Mouse (Mus musculus) kidney, embryonic 14.5 days (tissue): ENCODE results near the gene Adgre5. TPM values are rescaled to one million over a fixed set of nuclear protein-coding genes. Genes with fewer than 3 reads are reported as not detected.
A peak's percentile ranks its signal among the peaks of the same experiment; 100 is the strongest.

ENCODE experiments used
- ATAC-seq: fragments of 200-750 bp; cut with Nextera tagmentation; 2 replicates; pipeline ENCODE4 v1.8.0; 2017; ENCODE audit warnings: moderate number of reproducible peaks, mild to moderate bottlenecking, moderate TSS enrichment, moderate library complexity; ENCODE audit not compliant: low FRiP score, low TSS enrichment
- H3K27ac ChIP-seq: fragments of 300-500 bp; sonication (generic); 2 replicates; pipeline ENCODE4 v1.5.1; 2014; ENCODE audit warnings: low read depth, mild to moderate bottlenecking, low read length, moderate library complexity, mixed read lengths
- H3K27me3 ChIP-seq: fragments of 300-500 bp; sonication (generic); 2 replicates; pipeline ENCODE4 v1.6.1; 2014; ENCODE audit warnings: mild to moderate bottlenecking, low read length; ENCODE audit not compliant: control insufficient read depth, insufficient read depth
- H3K36me3 ChIP-seq: fragments of 300-500 bp; sonication (generic); 2 replicates; pipeline ENCODE4 v1.6.1; 2014; ENCODE audit warnings: low read length, mixed read lengths; ENCODE audit not compliant: control insufficient read depth, insufficient read depth
- H3K4me1 ChIP-seq: fragments of 300-500 bp; sonication (generic); 2 replicates; pipeline ENCODE4 v1.6.1; 2014; ENCODE audit warnings: low read length, mixed read lengths; ENCODE audit not compliant: control insufficient read depth, insufficient read depth
- H3K4me2 ChIP-seq: fragments of 300-500 bp; sonication (generic); replicated peaks from 2 replicates; pipeline ENCODE4 v1.6.1; 2014; ENCODE audit warnings: low read depth, mild to moderate bottlenecking, low read length
- H3K4me3 ChIP-seq: fragments of 300-500 bp; sonication (generic); 2 replicates; pipeline ENCODE4 v1.5.1; 2014; ENCODE audit warnings: mild to moderate bottlenecking, low read length
- H3K9ac ChIP-seq: fragments of 300-500 bp; sonication (generic); 2 replicates; pipeline ENCODE4 v1.6.1; 2014; ENCODE audit warnings: low read depth, mild to moderate bottlenecking, low read length, moderate library complexity
- H3K9me3 ChIP-seq: fragments of 300-500 bp; sonication (generic); 2 replicates; pipeline ENCODE4 v1.6.1; 2016; ENCODE audit warnings: low read length; ENCODE audit not compliant: control insufficient read depth
- WGBS: fragments of 180-500 bp; shearing (Covaris S2); extraction: QIAGEN DNeasy Blood & Tissue Kit; methylation state at CpG from one replicate; pipeline ENCODE4 v1.1.7; 2014; 5-methylcytosine and 5-hydroxymethylcytosine counted together
- polyA plus RNA-seq: library from polyadenylated mRNA; unstranded; fragments of >200 nt; fragmentation: Nextera tagmentation; extraction: Ambion mirVana; gene quantifications from 2 replicates; pipeline ENCODE4 v1.2.1, GENCODE M21; 2014

The Adgre5 gene
- polyA plus RNA-seq, 1 experiment from 2014 or later, result 30.9 TPM

DNA sequence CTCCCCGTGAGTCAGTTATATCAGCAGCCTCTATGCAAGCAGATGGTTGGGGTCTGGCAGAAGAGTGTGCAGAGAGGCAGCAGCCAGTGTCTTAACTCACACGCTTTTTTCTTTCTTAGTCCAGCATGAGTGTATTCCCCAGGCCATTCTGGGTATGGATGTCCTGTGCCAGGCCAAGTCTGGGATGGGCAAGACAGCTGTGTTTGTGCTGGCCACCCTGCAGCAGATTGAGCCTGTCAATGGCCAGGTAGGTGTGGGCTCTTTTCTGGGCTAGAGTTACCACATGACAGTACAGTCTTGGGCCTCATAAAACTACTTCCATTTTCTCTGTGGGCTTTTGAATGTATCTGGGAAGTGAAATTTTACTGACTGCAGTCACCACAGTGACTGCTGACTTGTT, 21.4 kb downstream of the Adgre5 start:
- no peak for ATAC-seq
- Histone ChIP-seq H3K4me2 (no peak overlapping the region), H3K9me3 (no peaks in the 10 kb centered on the region), H3K4me1 (peaks cover 13% of the 10 kb centered on the region), H3K4me3 (no peak overlapping the region), H3K36me3 (peaks cover 55% of the 10 kb centered on the region), H3K27me3 (no peaks in the 10 kb centered on the region), H3K9ac (no peak overlapping the region), H3K27ac (no peak overlapping the region)
- WGBS, result 92% methylated on average over 2 of the region's 2 CpGs

DNA sequence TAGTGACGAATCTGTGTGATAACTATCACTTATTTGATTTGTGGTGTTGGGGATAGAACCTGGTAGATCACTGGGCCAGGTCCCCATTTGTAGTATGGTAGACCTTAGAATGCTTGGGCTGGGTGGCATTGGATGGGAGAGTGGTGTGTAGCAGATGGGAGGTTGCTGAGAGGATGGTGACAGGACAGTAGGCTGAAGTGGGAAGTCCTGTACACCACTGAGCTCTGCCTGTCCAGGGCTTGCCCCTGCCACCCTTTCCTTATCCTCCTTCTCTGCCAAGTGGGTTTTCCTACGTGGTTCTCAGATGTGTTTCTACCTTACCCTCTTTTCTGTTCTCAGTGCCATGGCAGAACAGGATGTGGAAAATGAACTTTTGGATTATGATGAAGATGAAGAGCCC, 22.1 kb downstream of the Adgre5 start:
- H3K4me1 ChIP-seq, result peaks cover 13% of the 10 kb centered on the region
- H3K27ac ChIP-seq, result no peak overlapping the region
- WGBS, result 88% methylated on average over 2 of the region's 2 CpGs
- peaks cover 49% of the 10 kb centered on the region for H3K36me3 ChIP-seq
- no peak overlapping the region for H3K9ac ChIP-seq
- ATAC-seq, result no peak
- no peaks in the 10 kb centered on the region for H3K9me3 ChIP-seq
- no peak overlapping the region for H3K4me3 ChIP-seq
- no peaks in the 10 kb centered on the region for H3K27me3 ChIP-seq
- H3K4me2 ChIP-seq, result no peak overlapping the region

DNA sequence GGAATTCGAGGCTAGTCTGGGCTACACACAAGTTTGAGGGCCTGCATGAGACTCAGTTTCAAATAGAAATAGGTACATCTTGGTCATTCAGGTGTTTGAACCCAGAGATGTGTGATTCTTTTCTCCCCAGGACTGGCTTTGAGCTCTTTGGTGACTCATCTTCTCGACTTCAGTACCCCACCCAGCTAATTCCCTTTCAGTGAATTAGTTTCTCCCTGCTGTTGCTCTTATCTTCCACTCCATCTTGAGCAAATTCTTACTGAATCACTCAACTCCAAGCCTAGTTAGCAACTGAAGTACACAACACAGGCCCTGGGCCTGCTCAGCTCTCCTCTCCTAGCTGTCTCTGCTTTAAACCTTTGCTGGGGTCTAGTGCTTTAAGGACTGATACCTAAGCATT, 24.6 kb downstream of the Adgre5 start:
- peaks cover 24% of the 10 kb centered on the region for H3K36me3 ChIP-seq
- H3K4me1 ChIP-seq, result peaks cover 13% of the 10 kb centered on the region
- ATAC-seq, result no peak
- H3K9me3 ChIP-seq, result no peaks in the 10 kb centered on the region
- H3K27me3 ChIP-seq, result no peaks in the 10 kb centered on the region
- H3K9ac ChIP-seq, result peak overlapping the region; percentile 86; the same call in 1 of the 2 replicates
- no peak overlapping the region for H3K27ac ChIP-seq
- H3K4me2 ChIP-seq, result peak overlapping the region; percentile 68
- WGBS, result 59% methylated on average over 2 of the region's 2 CpGs
- peak overlapping the region; percentile 82 for H3K4me3 ChIP-seq

DNA sequence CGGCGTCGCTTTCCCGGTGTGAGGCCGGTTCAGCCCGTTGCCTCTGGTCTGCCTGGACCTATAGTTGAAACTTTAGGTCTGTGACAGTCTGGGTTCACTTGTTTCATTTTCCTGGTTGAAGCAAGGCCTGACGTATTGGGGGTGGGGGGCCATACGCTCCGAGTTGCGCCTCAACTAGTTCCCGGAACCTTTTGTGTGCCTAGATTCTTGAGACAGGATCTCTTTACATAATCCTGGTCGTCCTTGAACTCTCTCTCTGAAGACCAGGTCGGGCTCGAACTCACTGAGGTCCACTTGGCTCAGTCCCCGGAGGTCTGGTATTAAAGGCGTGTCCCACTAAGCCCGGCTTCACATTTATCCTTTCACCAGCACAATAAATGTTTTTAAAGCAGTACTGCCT, 25.4 kb downstream of the Adgre5 start:
- Histone ChIP-seq H3K4me3 (peak overlapping the region; percentile 82), H3K27ac (peak overlapping the region; percentile 86; the same call in 1 of the 2 replicates), H3K4me2 (peak overlapping the region; percentile 68), H3K36me3 (peaks cover 16% of the 10 kb centered on the region), H3K9ac (peak overlapping the region; percentile 86), H3K4me1 (peaks cover 13% of the 10 kb centered on the region), H3K27me3 (no peaks in the 10 kb centered on the region), H3K9me3 (no peaks in the 10 kb centered on the region)
- WGBS, result under 1% methylated on average over 17 of the region's 17 CpGs
- ATAC-seq, result no peak

DNA sequence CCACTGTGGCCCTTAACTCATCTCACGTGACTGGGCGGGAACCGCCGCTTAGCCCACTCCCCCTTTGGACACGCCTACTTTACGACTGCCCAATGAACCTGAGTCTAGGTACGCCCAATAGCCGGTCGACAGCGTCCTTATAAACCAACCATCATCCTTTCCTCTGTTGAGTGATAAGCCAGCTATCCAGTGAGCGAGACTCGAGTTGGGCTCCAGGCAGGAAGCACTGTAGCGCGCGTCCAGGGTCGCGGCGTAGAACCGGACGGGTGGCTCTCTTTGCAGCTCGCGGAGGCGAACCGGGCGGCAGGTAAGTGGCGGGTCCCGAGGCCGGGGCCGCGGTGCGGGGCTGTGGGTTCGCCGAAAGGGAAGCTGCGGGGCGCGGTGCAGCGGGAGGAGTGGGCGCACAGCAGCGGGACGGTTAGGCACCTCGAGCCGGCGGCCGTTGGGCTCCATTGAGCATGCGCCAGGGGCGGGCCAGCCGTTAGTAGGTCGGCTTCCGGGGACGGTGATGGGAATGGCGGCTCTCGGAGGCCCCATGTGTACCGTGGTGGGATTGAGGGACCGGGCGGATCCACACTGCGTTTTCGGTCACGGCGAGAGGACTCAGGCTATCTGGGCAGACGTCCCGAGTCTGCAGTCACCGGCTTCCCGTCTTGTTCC, 26.0 kb downstream of the Adgre5 start, which contains the start of gene Ddx39:
TSS of gene Ddx39 (plus strand) at position 147 of the 660 bp plus-strand sequence.
- H3K4me2 ChIP-seq, result peak within 1 kb of the TSS; percentile 68
- peak within 1 kb of the TSS; percentile 86 for H3K9ac ChIP-seq
- H3K4me3 ChIP-seq, result peak within 1 kb of the TSS; percentile 82
- ATAC-seq, result peak; percentile 100
- peak within 1 kb of the TSS; percentile 86 for H3K27ac ChIP-seq
- WGBS, result under 1% methylated on average over 62 of the region's 63 CpGs
- peaks cover 13% of the 10 kb centered on the region for H3K4me1 ChIP-seq
- peaks cover 10% of the 10 kb centered on the region for H3K36me3 ChIP-seq
- H3K27me3 ChIP-seq, result no peaks in the 10 kb centered on the region
- no peaks in the 10 kb centered on the region for H3K9me3 ChIP-seq

DNA sequence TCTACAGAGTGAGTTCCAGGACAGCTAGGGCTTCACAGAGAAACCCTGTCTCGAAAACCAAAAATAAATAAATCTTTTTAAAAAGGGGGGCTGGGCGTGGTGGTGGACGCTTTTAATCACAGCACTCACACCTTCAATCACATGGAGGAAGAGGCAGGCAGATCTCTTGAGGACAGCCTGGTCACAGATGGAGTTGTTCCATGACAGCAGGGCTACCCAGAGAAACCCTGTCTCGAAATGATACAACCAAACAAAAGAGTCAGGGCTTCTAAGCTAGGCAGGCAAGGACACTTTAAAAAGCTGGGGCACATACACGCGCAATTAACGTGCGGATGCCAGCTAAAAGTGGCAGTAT, 26.5 kb downstream of the Adgre5 start:
- 19% methylated on average over 8 of the region's 8 CpGs for WGBS
- H3K27me3 ChIP-seq, result no peaks in the 10 kb centered on the region
- H3K36me3 ChIP-seq, result peaks cover 5% of the 10 kb centered on the region
- no peak overlapping the region; the same call in 1 of the 2 replicates for H3K9ac ChIP-seq
- H3K4me2 ChIP-seq, result peak overlapping the region; percentile 42
- H3K27ac ChIP-seq, result no peak overlapping the region
- peak overlapping the region; percentile 82 for H3K4me3 ChIP-seq
- ATAC-seq, result peak; percentile 21
- no peaks in the 10 kb centered on the region for H3K9me3 ChIP-seq
- peaks cover 13% of the 10 kb centered on the region for H3K4me1 ChIP-seq

DNA sequence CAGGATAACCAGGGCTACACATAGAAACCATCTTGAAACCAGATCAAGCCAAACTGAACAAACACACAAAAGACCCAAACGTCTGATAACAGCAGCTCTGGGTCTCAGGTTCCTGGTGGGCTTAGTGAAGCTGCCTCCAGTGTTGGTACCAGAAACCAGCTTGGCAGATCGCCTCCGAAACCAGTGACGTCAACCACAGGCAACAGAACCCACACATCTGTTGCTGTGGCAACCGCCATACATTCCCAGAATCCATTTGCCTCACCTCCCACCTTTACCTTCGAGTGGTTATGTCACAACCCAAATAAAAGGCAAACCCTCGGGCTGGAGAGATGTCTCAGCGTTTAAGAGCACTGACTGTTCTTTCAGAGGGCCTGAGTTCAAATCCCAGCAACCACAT, 33.6 kb downstream of the Adgre5 start:
- no peak overlapping the region for H3K4me3 ChIP-seq
- 76% methylated on average over 8 of the region's 8 CpGs for WGBS
- ATAC-seq, result no peak

DNA sequence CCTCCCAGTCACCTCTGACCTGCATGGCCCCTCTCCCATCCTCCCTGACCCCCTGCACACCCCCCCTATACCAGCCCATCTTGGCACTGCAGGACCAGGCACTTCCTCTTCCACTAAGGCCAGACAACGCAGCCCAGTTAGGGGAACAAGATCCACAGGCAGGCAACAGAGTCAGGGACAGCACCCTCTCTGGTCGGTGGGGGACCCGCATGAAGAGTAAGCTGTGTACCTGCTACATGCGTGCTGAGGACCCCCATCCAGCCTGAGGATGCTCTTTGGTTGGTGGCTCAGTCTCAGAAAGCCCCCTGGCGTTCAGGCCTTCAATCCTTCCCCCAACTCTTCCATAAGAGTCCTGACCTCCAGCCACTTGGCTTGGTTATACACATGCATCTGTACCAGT, 34.7 kb downstream of the Adgre5 start:
- H3K4me3 ChIP-seq, result no peak overlapping the region
- no peak for ATAC-seq
- no peak overlapping the region for H3K9ac ChIP-seq
- no peak overlapping the region for H3K4me2 ChIP-seq
- H3K36me3 ChIP-seq, result no peaks in the 10 kb centered on the region
- H3K27ac ChIP-seq, result no peak overlapping the region
- H3K27me3 ChIP-seq, result 0 out of 2 replicates have a peak, but pooled peaks cover 3% of the 10 kb centered on the region
- 62% methylated on average over 5 of the region's 5 CpGs for WGBS
- peaks cover 2% of the 10 kb centered on the region; the same call in 1 of the 2 replicates for H3K9me3 ChIP-seq
- no peaks in the 10 kb centered on the region for H3K4me1 ChIP-seq

More for the DNA sequence above, 33.6 kb downstream of the Adgre5 start:
- no peaks in the 10 kb centered on the region for H3K9me3 ChIP-seq
- 0 out of 2 replicates have a peak, but pooled peaks cover 3% of the 10 kb centered on the region for H3K27me3 ChIP-seq
- H3K4me1 ChIP-seq, result no peaks in the 10 kb centered on the region
- H3K4me2 ChIP-seq, result no peak overlapping the region
- H3K27ac ChIP-seq, result no peak overlapping the region
- H3K36me3 ChIP-seq, result no peaks in the 10 kb centered on the region
- H3K9ac ChIP-seq, result no peak overlapping the region

DNA sequence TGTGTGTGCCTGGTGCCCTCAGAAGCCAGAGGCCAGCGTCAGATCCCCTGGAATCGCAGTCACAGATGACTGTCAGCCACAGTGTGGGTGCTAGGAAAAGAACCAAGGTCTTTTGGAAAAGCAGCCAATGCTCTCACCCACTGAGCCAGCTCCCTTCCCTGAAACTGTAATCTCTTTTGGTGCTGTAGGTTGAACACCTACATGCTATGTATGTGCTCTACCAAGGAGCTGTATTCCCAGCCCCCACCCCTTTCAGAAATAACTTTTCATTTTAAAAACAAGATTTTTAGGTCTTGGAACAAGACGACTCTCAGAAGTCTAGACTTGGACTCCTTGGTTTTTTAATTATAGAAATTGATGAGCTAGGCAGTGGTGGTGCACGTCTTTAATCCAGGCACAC, 37.7 kb downstream of the Adgre5 start:
- Histone ChIP-seq H3K27me3 (0 out of 2 replicates have a peak, but pooled peaks cover 3% of the 10 kb centered on the region), H3K4me2 (no peak overlapping the region), H3K36me3 (no peaks in the 10 kb centered on the region), H3K4me1 (peaks cover 4% of the 10 kb centered on the region; the same call in 1 of the 2 replicates), H3K9me3 (peaks cover 3% of the 10 kb centered on the region; the same call in 1 of the 2 replicates), H3K9ac (no peak overlapping the region), H3K27ac (no peak overlapping the region), H3K4me3 (no peak overlapping the region)
- WGBS, result 81% methylated on average over 4 of the region's 4 CpGs
- ATAC-seq, result no peak
